Mouse (Mus musculus) myocyte (in vitro differentiated cells): ENCODE data around the gene Snx29.

Experiments used
- MYOD1 ChIP-seq, 3 experiments: IDR thresholded peaks; one replicate each; pipeline ENCODE4 v1.6.1; 2011; ENCODE audit warnings: control low read depth in 2 of 3, low read depth in 2 of 3, mild to moderate bottlenecking in 2 of 3, moderate library complexity in 1 of 3; ENCODE audit not compliant: insufficient read length in 2 of 3, control insufficient read depth in 1 of 3
- POLR2A ChIP-seq: IDR thresholded peaks from one replicate; pipeline ENCODE4 v1.6.1; 2011; ENCODE audit warnings: low read depth, mild to moderate bottlenecking, control low read depth, moderate library complexity; ENCODE audit not compliant: insufficient read length

DNA sequence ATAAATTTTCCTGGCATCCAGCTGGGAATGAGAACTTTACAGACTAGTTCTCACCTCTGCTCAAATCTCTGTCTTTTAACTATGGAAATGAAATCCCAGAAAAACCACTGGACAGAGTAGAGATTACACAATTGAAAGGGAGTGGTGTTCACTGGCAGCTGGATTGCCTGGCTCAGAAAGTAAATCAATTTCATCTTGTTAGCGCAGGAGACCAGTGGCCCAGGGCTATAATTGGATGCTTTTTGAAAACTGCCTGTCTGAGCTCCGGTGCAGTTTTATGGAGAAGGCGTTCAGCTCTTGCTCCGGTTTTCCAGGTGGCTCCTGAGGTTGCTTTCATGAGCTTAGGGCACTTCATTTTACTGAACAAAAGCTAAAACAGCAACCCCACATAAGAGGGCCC is 371.7 kb downstream of the Snx29 start:
- no peak for TF ChIP-seq MYOD1 (IDR thresholded peaks at IDR 0.05; ENCODE audit: control insufficient read depth in 1 of 3, insufficient read length in 2 of 3, low read depth in 2 of 3)
- no peak for TF ChIP-seq POLR2A
